Mouse (Mus musculus) common myeloid progenitor, adult 5-6 weeks (primary cell): ENCODE measurements around the gene Atxn1. TPM values are rescaled to one million over a fixed set of nuclear protein-coding genes. Genes with fewer than 3 reads are reported as not detected.

Experiments
- ATAC-seq: replicated peaks from 2 replicates; pipeline ENCODE4 v1.8.0; 2016; ENCODE audit warnings: low read depth, mild to moderate bottlenecking, moderate TSS enrichment, inconsistent platforms; ENCODE audit not compliant: poor library complexity, severe bottlenecking
- total RNA-seq: library from RNA; stranded (forward); fragments of 200-1000, 187-1606 nt; gene quantifications from 2 replicates; pipeline ENCODE4 v1.2.3, GENCODE M21; 2017

The Atxn1 gene
- total RNA-seq, 1 experiment from 2014 or later: 9.0 TPM

GRCm38 (mm10) chr13:45571795-45572262 is 393.0 kb downstream of the Atxn1 start:
- ATAC-seq: peak; percentile 93

DNA sequence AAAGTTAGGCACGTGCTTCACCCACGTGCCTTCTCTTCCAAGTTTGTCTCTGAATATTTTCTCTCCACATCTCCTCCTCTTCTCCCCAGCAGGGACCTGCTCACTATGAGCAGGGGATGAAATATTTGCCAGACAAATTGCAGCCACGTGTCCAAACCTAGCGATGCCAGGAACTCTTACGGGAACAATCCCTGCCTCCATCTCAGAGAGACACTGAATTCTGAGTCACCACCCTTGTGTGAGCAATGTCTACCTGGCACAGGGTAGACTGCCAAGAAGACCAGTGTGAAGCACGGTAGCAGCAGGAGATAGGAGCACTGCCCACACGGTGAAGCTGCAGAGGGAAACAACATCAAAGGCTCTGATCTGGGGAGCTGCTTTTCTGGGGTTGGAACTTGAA is 394.9 kb downstream of the Atxn1 start:
- no peak for ATAC-seq

DNA sequence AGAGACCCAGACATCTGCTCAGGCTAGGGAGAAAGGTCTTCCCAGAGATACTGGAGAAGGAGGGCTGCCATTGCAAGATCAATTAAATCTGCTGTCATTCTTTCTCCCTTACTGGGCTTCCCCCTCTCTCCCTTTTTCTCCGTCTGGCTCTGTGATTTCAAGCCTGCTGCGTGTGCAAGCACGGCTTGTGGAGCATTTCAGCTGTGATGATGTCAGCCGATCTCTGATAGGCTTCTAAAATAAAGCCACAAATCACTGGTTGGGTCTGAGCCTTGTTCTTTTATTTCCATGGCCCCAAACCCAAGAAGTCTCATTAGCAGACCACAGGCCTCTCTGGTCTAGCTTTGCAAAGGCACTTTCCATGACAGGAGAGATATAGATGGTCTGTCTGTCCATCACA is 399.9 kb downstream of the Atxn1 start:
- no peak for ATAC-seq

GRCm38 (mm10) chr13:45562011-45562410 is 402.8 kb downstream of the Atxn1 start:
- no peak for ATAC-seq

GRCm38 (mm10) chr13:45560543-45560942 is 404.3 kb downstream of the Atxn1 start:
- 0 out of 2 replicates have a peak, but pooled peaks have one; percentile 47 for ATAC-seq

DNA sequence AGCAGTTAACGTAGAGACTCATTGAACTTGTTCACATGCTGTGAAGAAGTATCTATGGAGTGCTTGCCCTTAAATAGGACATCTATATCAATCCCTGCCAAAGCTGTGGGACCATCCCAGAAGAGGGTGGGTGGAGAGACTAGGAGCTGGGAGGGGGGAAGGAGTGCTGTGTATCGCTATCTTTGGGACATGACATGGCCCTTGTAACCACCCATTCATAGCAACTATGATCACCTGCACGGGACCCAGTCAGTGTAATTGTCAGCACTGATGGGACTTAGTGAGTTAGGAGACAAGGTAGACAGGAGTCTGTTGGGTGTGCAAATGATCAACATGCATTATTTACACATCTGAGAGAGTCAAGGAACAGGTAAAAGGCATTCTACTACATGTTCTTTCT is 405.6 kb downstream of the Atxn1 start:
- ATAC-seq: no peak

DNA sequence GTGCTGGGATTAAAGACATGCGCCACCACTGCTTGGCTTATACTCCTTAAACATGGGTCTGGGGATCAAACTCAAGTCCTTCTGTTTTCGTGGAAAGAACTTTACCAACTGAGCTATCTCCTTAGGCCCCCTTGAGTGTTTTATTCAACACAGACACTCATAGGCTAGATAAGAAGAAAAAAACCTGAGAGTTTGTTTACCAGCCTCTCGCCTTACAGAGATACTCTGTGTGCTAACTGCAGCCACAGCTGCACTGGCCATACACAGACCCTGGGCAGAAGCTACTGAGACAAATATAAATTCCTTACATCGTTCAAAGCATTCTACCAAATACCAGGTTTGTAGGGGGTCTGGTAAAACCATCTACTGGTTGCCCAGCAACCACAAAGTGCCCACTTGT is 406.4 kb downstream of the Atxn1 start:
- ATAC-seq: no peak

- ATAC-seq: no peak
These were observed 411.1 kb downstream of the Atxn1 start for GRCm38 (mm10) chr13:45553674-45554073.

DNA sequence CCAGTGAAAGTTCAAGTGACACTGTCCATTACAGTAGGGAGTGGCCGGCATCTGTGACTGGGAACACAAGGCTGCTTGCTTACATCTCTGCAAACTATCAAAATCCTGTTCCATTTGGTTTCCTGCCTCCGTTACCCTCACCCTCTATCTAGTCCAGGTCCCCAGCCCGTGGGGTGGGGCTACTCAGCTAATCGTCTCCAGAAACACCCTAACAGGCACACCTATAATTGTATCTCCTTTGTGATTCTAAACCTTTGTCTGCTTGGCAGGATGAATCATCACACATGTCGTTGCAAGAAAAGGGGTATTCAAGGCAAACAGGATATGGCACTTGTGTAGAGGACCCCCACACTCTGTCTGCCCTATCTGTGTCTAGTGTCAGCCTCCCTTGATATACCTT is 417.3 kb downstream of the Atxn1 start:
- ATAC-seq: no peak

GRCm38 (mm10) chr13:45546946-45547345 is 417.9 kb downstream of the Atxn1 start:
- ATAC-seq: no peak

DNA sequence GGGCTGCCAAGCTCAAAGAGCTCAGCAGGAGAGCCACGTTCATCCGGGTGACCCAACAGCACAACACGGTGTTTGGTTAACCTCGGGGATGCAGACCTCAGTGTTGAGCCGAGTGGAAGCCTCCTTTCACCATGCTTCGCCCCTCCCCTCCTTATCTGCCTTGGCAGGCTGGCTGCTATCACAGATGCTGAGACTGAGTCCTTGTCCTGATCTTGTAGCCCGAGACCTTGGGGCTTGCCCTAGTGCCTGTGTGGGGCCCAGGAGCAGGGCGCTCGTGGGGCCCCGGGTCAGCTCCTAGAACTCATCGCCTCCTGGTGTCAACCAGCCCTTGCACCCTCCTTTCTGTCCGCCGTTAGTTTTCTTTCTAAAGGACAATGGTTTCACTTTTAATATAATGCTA is 418.8 kb downstream of the Atxn1 start:
- ATAC-seq: peak; percentile 64

DNA sequence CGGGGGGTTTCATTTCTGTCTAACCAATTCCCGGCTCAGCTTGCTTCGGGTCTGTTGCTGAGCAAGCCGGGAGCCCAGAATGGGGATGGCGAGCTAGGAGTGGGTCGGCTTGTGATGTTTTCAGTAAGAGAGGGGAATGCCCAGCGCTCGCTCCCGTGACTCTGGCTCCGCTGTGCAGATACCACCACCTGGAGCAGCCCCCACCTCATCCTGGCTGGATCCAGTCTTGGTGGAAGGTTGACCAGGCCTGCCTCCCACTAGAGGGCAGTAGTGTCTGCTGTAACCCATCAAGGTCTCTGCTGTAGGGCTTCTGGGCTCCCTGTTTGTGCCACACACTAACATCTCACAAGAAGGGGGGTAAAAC is 425.6 kb downstream of the Atxn1 start:
- peak; percentile 76 for ATAC-seq

DNA sequence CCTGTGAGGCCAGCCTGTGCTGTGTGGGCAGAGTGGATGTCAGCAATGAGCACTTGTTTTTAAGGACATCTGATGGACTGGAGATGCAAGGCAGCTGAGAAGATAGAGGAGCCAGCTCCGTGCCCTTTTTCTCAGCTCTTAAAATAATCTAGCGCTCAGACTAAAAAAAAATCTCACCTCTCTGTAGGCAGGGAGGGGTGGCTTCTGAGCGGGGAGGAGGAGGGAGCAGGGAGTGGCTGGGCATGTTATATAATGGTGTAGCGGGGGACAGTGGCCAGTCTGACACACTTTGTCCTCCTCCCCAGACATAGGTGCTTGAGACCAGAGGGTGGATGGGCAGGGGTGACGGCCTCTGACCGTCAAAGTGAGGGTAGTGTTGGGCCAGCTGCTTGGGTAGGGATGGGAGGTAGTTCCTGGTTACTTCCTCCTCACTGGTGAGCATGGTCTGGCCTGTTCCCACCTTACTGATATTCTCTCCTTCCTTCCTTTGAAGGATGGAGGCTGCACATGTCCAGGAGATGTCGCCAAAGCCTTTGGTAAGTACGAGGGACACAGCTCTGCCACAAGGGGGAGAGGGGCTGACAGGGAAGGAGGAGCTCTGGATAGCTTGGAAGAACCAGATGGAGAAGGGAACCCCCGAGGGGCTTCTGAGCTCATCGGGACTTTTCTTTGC is 426.1 kb downstream of the Atxn1 start:
- peak; percentile 48; the same call in 1 of the 2 replicates for ATAC-seq

DNA sequence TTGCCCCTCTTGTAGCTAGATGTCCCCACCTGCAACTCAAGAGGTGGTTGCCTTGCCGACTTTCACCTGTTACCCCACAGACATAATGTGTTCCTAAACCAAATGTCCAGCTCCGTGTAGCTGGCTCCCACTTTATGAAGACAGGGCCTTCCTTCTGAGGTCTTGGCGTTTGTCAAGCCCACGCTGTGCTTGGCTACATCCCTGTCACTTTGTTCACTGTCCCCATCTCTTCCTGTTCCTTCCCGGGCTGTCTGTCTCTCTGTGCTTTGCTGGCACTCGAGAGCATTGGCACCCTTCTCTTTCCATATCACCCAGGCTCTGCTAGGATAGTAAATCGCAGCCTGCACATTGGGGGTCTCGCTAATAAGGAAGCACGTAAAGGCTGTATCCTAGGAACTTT is 426.7 kb downstream of the Atxn1 start:
- no peak for ATAC-seq

DNA sequence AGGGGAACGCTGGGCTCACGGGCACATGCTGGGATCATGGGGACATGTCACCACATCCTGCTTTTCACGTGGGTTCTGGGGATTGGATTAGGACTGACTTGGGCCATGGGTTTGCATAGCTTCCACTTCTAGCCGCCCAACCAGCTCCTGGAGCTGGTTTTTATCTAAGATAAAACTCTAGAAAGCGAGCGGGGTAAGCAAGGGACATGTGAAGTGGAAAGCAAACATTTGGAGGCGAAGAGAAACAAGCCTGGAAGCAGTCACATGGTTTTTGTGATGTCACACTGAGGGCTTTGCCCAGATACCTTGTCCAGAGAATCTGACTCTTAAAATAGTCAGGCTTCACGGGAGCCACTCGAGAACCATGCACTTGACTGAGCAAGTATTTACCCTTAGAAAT is 427.7 kb downstream of the Atxn1 start:
- ATAC-seq: no peak

DNA sequence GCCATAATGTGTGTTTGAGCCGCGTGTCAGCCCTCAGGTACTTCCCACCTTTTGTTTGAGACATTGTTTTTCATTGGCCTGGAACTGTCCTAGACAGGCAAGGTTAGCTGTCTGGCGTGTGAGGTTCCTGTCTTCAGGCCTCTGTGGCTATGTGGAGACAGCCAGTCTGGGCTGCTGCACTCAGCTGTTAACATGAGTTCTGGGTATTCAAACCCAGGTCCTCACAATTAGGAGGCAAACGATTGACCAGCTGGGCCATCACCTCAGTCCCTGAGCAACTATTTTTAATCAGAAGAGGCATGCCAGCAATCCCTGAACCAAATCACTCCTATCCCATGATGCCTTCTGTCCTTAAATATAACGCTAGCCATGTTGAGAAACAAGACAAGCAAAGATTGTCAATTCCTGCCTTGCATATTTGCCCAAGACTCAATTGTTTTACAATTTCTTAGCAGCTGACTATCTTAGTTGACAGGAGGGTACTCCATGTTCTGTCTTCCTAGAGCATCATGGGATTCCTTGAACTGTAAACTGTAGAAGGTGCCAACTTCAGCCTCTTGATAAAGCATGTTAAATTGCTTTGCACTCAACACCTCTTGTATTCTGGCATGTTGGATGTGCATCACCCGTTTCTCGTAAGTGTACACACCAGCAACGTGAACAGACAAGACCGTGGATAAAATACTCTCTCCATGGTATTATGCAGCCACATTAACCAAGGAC is 428.9 kb downstream of the Atxn1 start:
- ATAC-seq: no peak

DNA sequence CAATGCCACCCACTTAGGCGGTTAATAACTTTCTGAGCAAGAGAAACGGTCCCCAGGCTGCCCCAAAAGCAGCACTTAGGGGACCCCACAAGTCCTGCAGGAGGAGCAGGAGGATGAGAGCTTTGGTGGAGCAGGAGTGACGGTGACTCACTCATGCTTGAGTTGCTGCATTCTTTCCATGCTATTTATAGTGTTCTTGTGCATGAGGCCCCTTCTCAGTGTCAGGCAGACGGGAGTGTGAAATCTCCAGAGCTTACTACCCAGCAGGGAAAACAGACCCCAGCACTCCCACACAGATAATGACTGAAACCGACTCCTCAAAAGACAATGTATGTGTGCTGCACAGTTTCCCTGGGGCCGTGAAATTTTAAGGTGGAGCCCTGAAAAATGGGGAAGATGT is 434.1 kb downstream of the Atxn1 start:
- no peak for ATAC-seq

DNA sequence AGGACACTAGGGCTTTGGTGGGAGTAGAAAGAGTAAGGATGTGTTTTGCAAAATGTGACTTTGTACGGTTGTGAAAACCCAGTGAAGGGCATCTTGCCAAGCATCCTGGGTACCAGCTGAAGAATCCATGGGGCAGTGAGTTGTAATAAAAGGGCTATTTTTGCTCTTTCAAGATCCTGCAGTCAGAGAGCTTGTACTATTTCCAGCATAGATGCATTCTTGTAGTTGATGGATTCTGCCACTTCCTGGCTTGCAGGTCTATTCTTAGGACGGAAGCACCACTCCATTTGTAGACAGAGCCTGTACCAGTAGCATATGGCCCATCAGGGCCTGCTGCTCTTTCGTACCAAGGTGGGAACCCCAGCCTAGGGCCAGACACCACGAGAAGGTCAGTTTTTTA is 436.0 kb downstream of the Atxn1 start:
- ATAC-seq: no peak

DNA sequence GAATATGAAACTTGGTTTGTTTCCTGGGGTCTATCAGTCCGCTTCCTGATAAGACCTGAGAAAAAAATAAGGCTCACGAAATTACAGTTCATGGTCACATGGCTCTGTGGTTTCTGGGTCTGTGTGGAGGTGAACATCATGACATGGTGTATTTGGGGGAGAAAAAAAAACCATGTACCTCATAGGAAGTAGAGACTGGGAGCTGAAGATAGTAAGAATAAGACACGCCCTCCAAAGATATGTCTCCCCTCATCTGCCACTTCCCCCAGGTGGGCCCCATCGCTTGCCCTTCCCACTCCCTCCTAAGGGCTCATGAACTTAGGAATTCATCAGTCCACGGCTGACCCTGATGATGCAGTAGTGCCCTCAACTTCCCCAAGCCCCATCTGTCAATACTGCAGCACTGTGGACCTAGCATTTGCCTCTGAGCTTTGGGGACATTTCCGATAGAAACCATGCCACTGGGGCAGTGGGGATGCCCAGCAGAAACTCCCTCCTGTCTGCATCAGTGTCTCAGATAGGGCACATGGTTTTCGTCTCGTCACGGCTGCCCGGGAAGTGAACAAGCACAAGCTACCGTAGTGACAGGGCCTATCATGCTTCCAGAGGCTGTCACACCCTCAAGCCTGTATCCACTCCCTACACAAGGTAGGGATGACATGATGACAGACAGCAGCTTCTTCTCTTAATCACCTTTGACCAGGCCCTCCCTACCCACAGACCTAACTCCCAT is 437.4 kb downstream of the Atxn1 start:
- peak; percentile 82 for ATAC-seq

GRCm38 (mm10) chr13:45526230-45526629 is 438.6 kb downstream of the Atxn1 start:
- ATAC-seq: no peak

- ATAC-seq: no peak
These were observed 439.9 kb downstream of the Atxn1 start for GRCm38 (mm10) chr13:45524791-45525435.
